Mouse (Mus musculus) liver, embryonic 13.5 days (tissue): ENCODE results near the gene Smtn. TPM values are rescaled to one million over a fixed set of nuclear protein-coding genes. Genes with fewer than 3 reads are reported as not detected.

Experiments used
- ATAC-seq: fragments of 200-750 bp; cut with Nextera tagmentation; 2 replicates; pipeline ENCODE4 v1.8.0; 2017; ENCODE audit warnings: low read depth, mild to moderate bottlenecking, moderate number of reproducible peaks, moderate library complexity
- DNase-seq: peaks from one replicate; pipeline ENCODE4 v3.0.0; 2022
- H3K27ac ChIP-seq: fragments of 300-500 bp; sonication (generic); 2 replicates; pipeline ENCODE4 v1.5.1; 2015; ENCODE audit warnings: moderate library complexity, mild to moderate bottlenecking, inconsistent platforms
- H3K27me3 ChIP-seq: fragments of 300-500 bp; sonication (generic); 2 replicates; pipeline ENCODE4 v1.6.1; 2015; ENCODE audit warnings: mild to moderate bottlenecking, inconsistent platforms
- H3K36me3 ChIP-seq: fragments of 300-500 bp; sonication (generic); 2 replicates; pipeline ENCODE4 v1.6.1; 2015; ENCODE audit warnings: mild to moderate bottlenecking, inconsistent platforms
- H3K4me1 ChIP-seq: fragments of 300-500 bp; sonication (generic); replicated peaks from 2 replicates; pipeline ENCODE4 v1.6.1; 2015; ENCODE audit warnings: inconsistent platforms
- H3K4me2 ChIP-seq: fragments of 300-500 bp; sonication (generic); 2 replicates; pipeline ENCODE4 v1.6.1; 2015; ENCODE audit warnings: inconsistent platforms, mild to moderate bottlenecking, moderate library complexity
- H3K4me3 ChIP-seq: fragments of 300-500 bp; sonication (generic); replicated peaks from 2 replicates; pipeline ENCODE4 v1.5.1; 2015; ENCODE audit warnings: mild to moderate bottlenecking, inconsistent platforms
- H3K9ac ChIP-seq: fragments of 300-500 bp; sonication (generic); 2 replicates; pipeline ENCODE4 v1.6.1; 2015; ENCODE audit warnings: mild to moderate bottlenecking, inconsistent platforms
- H3K9me3 ChIP-seq: fragments of 300-500 bp; sonication (generic); replicated peaks from 2 replicates; pipeline ENCODE4 v1.6.1; 2016; ENCODE audit warnings: inconsistent platforms
- WGBS: fragments of 180-500 bp; shearing (Covaris S2); methylation state at CpG from one replicate; pipeline ENCODE4 v1.1.7; 2015; ENCODE audit not compliant: insufficient replicate concordance; 5-methylcytosine and 5-hydroxymethylcytosine counted together
- polyA plus RNA-seq: library from polyadenylated mRNA; unstranded; fragments of >200 nt; fragmentation: Nextera tagmentation; extraction: Ambion mirVana; gene quantifications from 2 replicates; pipeline ENCODE4 v1.2.1, GENCODE M21; 2015

Gene Smtn
- 10.5 and 12.0 TPM in 2 replicates for polyA plus RNA-seq

DNA sequence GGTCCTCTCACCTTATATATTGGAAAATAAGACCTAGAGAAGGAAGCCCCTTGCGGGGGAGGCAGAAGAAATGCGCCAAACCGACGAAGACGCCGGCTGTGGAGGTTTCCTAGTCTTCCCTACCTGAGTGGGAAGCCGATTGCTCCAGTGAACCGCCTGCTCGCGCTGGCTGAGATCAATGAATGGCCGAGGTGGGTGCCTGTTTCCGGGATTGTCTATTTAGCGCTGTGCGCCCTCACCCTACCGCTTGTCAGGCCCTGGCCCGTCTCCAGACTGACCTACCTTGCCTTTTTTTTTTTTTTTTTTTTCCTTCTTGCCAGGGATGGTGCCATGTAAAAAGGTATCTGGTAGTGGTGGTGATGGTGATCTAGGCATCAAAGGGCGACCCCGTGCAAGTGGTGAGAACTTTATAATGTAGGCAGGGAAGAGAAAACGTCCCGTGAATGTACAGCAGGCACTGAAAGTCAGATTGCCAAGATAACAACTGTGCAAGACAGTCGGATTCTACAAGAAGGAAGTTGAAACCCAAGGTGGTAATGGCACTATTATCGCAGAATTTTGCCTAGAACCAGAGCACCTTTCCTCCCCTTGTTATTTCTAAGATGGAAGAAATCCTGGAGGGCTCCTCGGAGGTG lies at the start of gene Smtn:
Smtn (minus strand) TSS at position 162 of the 635 bp plus-strand sequence.
- DNase-seq (no peak), ATAC-seq (no peak)
- peak within 1 kb of the TSS; percentile 61 for H3K4me3 ChIP-seq
- peak within 1 kb of the TSS; percentile 71 for H3K4me2 ChIP-seq
- WGBS, result 74% methylated on average over 23 of the region's 23 CpGs
- H3K9me3 ChIP-seq, result peaks cover 8% of the 10 kb centered on the region; the same call in 1 of the 2 replicates
- H3K4me1 ChIP-seq, result peaks cover 45% of the 10 kb centered on the region
- no peak within 1 kb of the TSS for H3K27ac ChIP-seq
- H3K27me3 ChIP-seq, result no peaks in the 10 kb centered on the region
- H3K36me3 ChIP-seq, result 0 out of 2 replicates have a peak, but pooled peaks cover 2% of the 10 kb centered on the region
- peak within 1 kb of the TSS; percentile 43; the same call in 1 of the 2 replicates for H3K9ac ChIP-seq

DNA sequence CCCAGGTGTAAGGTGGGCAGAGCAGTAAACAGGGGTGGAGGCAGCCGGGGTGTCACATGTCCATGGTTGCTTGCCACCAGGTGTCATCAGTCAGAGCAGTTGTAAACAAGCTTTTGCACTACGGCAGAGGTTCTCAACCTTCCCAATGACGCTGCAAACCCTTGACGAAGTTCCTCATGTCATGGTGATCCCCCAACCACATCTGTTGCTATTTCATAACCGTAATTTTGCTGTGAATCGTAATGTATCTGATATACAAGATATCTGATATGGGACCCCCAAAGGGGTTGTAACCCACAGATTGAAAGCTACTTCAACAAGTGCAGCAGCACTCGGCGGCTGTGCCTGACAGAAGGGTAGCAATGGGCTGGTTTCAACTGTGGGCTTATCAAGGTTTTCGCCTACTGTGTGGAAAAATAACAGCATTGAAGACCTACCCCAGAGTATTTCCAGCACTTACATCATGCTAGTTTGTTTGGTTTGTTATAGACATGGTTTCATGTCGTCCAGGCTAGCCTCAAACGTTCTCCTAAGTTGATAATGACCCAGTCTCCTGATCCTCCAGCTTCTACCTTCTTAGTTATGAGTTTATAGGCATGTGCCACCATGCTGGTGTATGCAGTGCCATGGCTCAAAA lies 47.7 kb upstream of the Smtn start:
- no peak overlapping the region for H3K27ac ChIP-seq
- no peaks in the 10 kb centered on the region; the same call in 1 of the 2 replicates for H3K4me1 ChIP-seq
- no peak overlapping the region for H3K4me3 ChIP-seq
- WGBS, result 52% methylated on average over 11 of the region's 11 CpGs
- no peak overlapping the region for H3K9ac ChIP-seq
- no peak for ATAC-seq
- DNase-seq, result no peak
- H3K36me3 ChIP-seq, result no peaks in the 10 kb centered on the region
- no peaks in the 10 kb centered on the region for H3K9me3 ChIP-seq
- H3K27me3 ChIP-seq, result no peaks in the 10 kb centered on the region
- H3K4me2 ChIP-seq, result no peak overlapping the region

DNA sequence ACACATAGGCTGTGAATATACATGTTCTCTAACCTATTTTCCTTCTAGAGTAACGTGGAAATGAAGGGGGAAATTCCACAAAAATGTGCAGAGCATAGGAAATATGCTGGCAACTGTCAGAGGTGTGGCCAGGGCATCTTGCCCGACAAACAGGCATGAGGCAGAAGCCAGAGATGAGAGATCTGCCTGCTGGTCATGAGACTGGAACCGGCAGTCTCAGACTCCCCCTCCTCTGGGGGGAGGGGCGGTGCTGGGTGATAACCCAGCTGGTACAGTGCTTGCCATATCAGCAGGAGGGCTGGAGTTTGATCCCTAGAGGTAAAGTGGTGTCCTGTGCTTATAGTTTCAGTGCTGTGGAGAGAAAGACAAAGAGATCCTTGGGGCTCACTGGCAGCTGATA lies 46.9 kb upstream of the Smtn start:
- Histone ChIP-seq H3K9ac (no peak overlapping the region), H3K4me1 (no peaks in the 10 kb centered on the region; the same call in 1 of the 2 replicates), H3K9me3 (no peaks in the 10 kb centered on the region), H3K27ac (no peak overlapping the region), H3K4me2 (no peak overlapping the region), H3K36me3 (no peaks in the 10 kb centered on the region), H3K4me3 (no peak overlapping the region), H3K27me3 (no peaks in the 10 kb centered on the region)
- no peak for DNase-seq
- 30% methylated on average over 4 of the region's 4 CpGs for WGBS
- ATAC-seq, result no peak

DNA sequence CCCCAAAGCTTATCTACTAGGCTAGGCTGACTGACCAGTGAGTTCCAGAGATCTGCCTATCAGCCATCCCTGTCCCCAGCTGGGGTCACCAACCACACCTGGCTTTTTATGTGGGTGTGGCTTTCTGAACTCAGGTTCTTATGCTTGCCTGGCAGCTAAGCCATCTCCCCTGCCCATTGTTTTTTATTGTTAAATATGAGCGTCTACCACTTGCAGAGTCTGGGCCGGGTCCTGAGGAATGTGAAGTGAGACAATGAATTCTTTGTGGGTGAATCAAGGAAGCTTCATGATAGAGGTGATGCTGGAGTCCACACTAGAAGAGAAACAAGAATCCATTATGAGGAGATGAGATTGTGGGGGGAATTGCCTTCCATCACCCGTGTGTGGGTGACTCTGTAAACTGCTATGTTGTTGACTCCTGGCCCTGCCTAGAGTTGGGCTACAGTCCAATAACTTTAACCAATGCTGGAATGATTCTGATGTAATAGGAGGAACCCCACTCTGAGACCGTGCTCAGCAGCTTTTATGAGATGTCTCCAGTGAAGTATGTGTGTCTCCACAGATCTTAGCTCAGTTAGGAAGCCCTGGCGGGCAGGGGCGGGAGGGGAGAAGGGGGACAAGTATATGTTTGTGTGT lies 45.7 kb upstream of the Smtn start:
- no peaks in the 10 kb centered on the region for H3K9me3 ChIP-seq
- H3K9ac ChIP-seq, result no peak overlapping the region
- 63% methylated on average over 6 of the region's 6 CpGs for WGBS
- ATAC-seq, result no peak
- no peak overlapping the region for H3K27ac ChIP-seq
- H3K4me2 ChIP-seq, result no peak overlapping the region
- no peaks in the 10 kb centered on the region for H3K27me3 ChIP-seq
- DNase-seq, result no peak
- no peak overlapping the region for H3K4me3 ChIP-seq
- no peaks in the 10 kb centered on the region for H3K36me3 ChIP-seq
- no peaks in the 10 kb centered on the region; the same call in 1 of the 2 replicates for H3K4me1 ChIP-seq

DNA sequence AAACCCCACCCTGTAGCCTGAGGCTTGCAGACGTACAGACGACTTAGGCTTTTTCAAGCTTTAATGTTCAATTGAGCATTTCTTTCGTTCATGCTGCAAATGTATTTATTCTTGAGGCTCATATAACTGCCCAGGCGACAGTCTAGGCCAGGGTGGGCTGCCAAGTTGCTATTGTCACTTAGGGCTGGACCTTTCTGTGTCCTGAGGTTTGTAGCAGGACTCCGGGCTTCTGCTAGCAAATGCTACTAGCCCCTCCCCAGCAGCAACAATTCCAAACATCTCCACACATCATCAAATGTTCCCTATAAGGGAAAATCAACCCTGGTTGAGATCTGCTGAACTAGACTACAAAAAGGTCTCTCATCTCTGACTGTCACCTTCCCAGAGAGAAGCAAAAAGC lies 42.7 kb upstream of the Smtn start:
- H3K4me2 ChIP-seq, result no peak overlapping the region
- H3K9ac ChIP-seq, result no peak overlapping the region
- H3K4me3 ChIP-seq, result no peak overlapping the region
- DNase-seq (no peak), ATAC-seq (no peak)
- no peaks in the 10 kb centered on the region for H3K9me3 ChIP-seq
- no peaks in the 10 kb centered on the region; the same call in 1 of the 2 replicates for H3K4me1 ChIP-seq
- H3K27me3 ChIP-seq, result no peaks in the 10 kb centered on the region
- H3K27ac ChIP-seq, result no peak overlapping the region
- WGBS, result 57% methylated on average over 5 of the region's 5 CpGs
- no peaks in the 10 kb centered on the region for H3K36me3 ChIP-seq

DNA sequence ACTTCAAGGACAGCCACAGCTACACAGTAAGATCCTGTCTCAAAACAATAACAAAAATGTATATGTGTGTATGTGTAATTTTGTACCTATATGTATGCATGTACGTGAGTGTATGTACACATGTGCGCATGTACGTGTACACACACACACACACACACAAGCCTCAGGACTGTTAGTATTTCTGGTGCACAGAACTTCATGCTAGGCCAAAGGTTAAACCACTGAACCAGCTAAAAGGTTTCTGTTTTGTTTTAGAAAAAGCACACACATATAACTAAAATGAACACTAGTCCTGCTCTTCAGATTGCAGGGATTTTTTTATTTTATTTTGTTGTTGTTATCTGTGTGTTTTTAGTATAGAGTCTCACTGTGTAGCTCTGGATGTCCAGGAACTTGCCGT lies 41.5 kb upstream of the Smtn start:
- H3K4me3 ChIP-seq, result no peak overlapping the region
- ATAC-seq, result no peak
- 77% methylated on average over 4 of the region's 4 CpGs for WGBS

DNA sequence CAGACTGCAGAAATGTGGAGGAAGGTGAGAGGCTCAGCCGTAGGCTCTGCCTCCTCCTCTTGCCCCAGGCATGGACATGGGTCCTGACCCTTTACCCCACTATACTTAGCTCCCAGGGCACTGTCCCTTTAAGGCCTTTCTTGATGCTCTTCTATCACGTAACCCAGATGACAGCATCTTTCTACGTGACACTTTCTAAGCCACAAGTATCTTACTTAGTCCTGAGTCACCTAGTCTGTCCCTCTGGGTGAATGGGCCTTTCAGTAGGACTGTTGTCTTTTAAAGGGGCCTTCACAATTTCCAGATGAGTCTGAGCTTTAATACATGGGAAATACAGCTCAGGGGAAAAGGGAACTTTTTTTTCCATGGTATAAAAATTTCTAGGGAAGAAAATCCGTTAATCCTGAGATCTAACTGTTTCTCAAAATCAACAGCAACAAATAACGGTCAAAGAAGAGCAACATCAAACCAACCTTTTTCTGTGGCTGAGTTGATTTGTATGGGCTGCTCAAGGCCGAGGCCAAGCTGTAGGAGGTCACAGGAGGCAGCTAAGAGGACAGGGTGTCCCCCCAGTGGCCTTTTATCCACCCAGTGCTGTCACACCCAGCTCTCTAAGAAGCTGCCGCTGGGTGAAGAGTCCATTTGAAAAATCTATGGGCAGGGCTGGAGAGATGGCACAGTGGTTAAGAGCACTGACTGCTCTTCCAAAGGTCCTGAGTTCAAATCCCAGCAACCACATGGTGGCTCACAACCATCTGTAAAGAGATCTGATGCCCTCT lies 40.1 kb upstream of the Smtn start:
- Histone ChIP-seq H3K4me1 (no peaks in the 10 kb centered on the region), H3K27me3 (no peaks in the 10 kb centered on the region), H3K9ac (no peak overlapping the region), H3K36me3 (no peaks in the 10 kb centered on the region), H3K4me3 (no peak overlapping the region), H3K4me2 (no peak overlapping the region), H3K9me3 (no peaks in the 10 kb centered on the region), H3K27ac (no peak overlapping the region)
- ATAC-seq (no peak), DNase-seq (no peak)
- 50% methylated on average over 7 of the region's 7 CpGs for WGBS

More for the DNA sequence above, 41.5 kb upstream of the Smtn start:
- Histone ChIP-seq H3K27me3 (no peaks in the 10 kb centered on the region), H3K9me3 (no peaks in the 10 kb centered on the region), H3K4me1 (no peaks in the 10 kb centered on the region), H3K27ac (no peak overlapping the region), H3K4me2 (no peak overlapping the region), H3K9ac (no peak overlapping the region), H3K36me3 (no peaks in the 10 kb centered on the region)
- no peak for DNase-seq

DNA sequence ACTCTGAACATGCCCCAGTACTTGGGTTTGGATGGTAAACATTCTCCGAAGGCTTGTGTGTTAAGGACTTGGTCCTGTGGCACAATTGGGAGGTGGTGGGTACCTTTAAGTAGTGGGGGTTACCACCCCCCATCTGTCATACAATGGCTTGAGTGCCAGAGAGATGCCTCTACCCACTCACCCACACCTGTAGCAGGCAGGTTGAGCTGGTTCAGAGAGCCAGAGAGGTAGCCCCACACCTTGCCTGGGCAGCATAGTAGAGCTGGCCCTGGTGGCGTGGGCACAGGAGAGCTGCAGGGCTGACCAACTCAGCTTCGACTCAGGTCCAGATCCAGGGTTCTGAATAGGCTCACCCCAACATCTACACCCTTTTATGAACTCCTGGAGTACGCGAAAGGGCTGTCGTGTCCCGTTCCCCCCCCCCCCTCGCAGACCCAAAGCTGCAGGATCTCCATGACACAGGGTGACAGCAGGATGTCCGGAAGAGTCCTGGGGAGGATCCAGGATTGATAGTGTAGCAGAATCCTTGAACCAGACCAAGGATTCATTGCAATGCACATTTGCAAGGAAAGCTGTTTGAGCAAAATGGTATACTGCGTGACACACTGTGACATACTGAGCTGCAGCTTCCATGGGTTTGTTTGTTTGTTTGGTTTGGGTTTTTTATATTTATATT lies 37.8 kb upstream of the Smtn start:
- no peak for ATAC-seq
- no peak overlapping the region for H3K27ac ChIP-seq
- peaks cover 19% of the 10 kb centered on the region for H3K4me1 ChIP-seq

DNA sequence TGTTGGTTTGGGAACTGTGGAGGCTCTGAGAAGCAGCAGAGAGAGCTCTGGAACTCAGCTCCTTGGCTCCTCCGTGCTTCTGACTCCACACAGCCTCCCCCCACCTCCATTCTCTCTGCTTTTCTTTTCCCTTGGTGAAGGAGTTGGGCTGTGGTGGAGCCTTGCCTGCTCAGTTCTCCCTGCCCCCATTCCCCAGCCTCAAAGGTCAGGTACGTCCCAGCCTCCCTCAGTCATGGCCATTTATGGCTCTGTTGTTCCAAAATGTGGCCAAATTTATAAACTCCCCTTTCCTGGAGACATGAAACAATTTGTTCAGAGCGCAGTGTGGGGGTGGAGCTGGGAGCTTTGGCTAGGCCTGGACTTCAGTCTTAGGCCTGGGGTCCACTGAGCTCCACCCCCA lies 34.8 kb upstream of the Smtn start:
- no peaks in the 10 kb centered on the region for H3K36me3 ChIP-seq
- H3K9me3 ChIP-seq, result no peaks in the 10 kb centered on the region
- H3K27ac ChIP-seq, result peak overlapping the region; percentile 67; the same call in 1 of the 2 replicates
- H3K4me2 ChIP-seq, result no peak overlapping the region
- no peak overlapping the region for H3K9ac ChIP-seq
- 38% methylated on average over 3 of the region's 3 CpGs for WGBS
- no peak overlapping the region for H3K4me3 ChIP-seq
- H3K4me1 ChIP-seq, result peaks cover 26% of the 10 kb centered on the region
- ATAC-seq, result no peak
- no peak for DNase-seq
- no peaks in the 10 kb centered on the region for H3K27me3 ChIP-seq

More for the DNA sequence above, 37.8 kb upstream of the Smtn start:
- WGBS, result 67% methylated on average over 10 of the region's 10 CpGs
- no peaks in the 10 kb centered on the region for H3K9me3 ChIP-seq
- no peak overlapping the region for H3K9ac ChIP-seq
- H3K4me3 ChIP-seq, result no peak overlapping the region
- H3K27me3 ChIP-seq, result no peaks in the 10 kb centered on the region
- no peak for DNase-seq
- no peaks in the 10 kb centered on the region for H3K36me3 ChIP-seq
- no peak overlapping the region for H3K4me2 ChIP-seq

DNA sequence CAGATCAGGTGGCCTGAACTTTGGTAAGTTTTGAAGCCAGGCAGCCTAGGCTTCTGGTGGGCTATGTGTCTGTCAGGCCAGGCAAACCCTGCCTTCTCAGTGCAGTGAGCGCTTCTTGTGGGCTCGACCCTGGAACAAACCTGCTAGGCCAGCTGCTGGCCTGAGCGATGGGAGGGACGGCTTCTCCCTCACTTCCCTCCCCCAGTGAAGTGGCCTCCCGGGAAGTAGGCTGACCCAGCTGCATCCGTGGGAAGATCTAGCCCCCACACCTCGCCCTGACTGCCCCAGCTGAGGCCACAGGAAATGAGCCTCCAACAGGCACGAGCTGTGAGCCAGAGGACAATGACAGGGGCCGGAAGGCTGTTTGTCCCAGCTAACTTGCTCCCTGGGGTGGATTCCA lies 32.7 kb upstream of the Smtn start:
- Histone ChIP-seq H3K27me3 (no peaks in the 10 kb centered on the region), H3K27ac (peak overlapping the region; percentile 60), H3K4me3 (no peak overlapping the region), H3K36me3 (no peaks in the 10 kb centered on the region), H3K4me1 (peaks cover 26% of the 10 kb centered on the region), H3K9ac (no peak overlapping the region), H3K4me2 (no peak overlapping the region), H3K9me3 (no peaks in the 10 kb centered on the region)
- DNase-seq (no peak), ATAC-seq (peak; percentile 69)
- 12% methylated on average over 9 of the region's 9 CpGs for WGBS

DNA sequence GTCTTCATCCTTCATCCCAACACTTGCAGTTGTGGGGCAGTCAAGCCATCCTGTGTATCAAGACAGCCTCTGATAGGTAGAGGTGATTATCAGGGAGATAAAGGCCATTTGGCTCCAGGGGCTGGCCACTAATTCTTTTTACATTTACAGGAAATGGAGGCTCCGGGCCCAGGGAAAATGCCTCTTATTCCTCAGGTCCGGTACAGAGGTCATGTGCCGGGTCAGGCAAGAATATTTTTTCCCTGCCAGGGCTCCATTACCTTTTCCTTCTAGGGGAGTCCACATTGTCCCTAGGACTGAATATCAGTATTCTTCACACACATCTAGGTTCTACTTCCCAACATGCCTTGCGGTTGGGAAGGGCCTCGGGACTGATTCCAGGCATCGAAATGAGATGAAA lies 31.8 kb upstream of the Smtn start:
- H3K27me3 ChIP-seq, result no peaks in the 10 kb centered on the region
- H3K27ac ChIP-seq, result no peak overlapping the region
- H3K4me3 ChIP-seq, result no peak overlapping the region
- no peak overlapping the region for H3K4me2 ChIP-seq
- DNase-seq (no peak), ATAC-seq (no peak)
- WGBS, result 74% methylated on average over 6 of the region's 6 CpGs
- H3K9ac ChIP-seq, result no peak overlapping the region
- H3K9me3 ChIP-seq, result no peaks in the 10 kb centered on the region
- peaks cover 26% of the 10 kb centered on the region for H3K4me1 ChIP-seq
- no peaks in the 10 kb centered on the region for H3K36me3 ChIP-seq
